Mouse (Mus musculus): ENCODE data around the gene Wscd1.

- no peak for TF ChIP-seq GATA1 (IDR thresholded peaks at IDR 0.05; ENCODE audit: borderline replicate concordance, low read length)
- TF ChIP-seq FLI1 (IDR thresholded peaks at IDR 0.05; ENCODE audit: low read length), result no peak
These were observed 8.7 kb downstream of the Wscd1 start for GRCm38 (mm10) chr11:71758211-71759110.

Measured in megakaryocyte, embryonic 14.5 days (primary cell).